ENCODE assay signal across 8 mouse cellular contexts in genomic region chr4:148287476-148288054, GRCm38 (mm10). TPM values are rescaled to one million over a fixed set of nuclear protein-coding genes. Genes with fewer than 3 reads are reported as not detected.
A peak's percentile ranks its signal among the peaks of the same experiment; 100 is the strongest.
DNase-seq lines count a peak whose midpoint lies in the region; ATAC-seq lines count a peak whose summit lies in the region.

Disp3 (minus strand) TSS chr4:148287965.

- peak within 1 kb of the TSS; percentile 60 for H3K4me3 ChIP-seq in forebrain, embryonic 12.5 days (replicated peaks)
- peak within 1 kb of the TSS; percentile 60 for H3K4me3 ChIP-seq in midbrain, embryonic 16.5 days (ENCODE audit: low read depth, low read length)

- peak within 1 kb of the TSS; percentile 71 for H3K9ac ChIP-seq in forebrain, embryonic 12.5 days
- peak within 1 kb of the TSS; percentile 74 for H3K9ac ChIP-seq in midbrain, embryonic 16.5 days (ENCODE audit: low read depth, low read length)

- H3K27ac ChIP-seq in forebrain, embryonic 12.5 days, result peak within 1 kb of the TSS; percentile 60
- H3K27ac ChIP-seq in midbrain, embryonic 16.5 days (ENCODE audit: low read length), result peak within 1 kb of the TSS; percentile 69

- H3K36me3 ChIP-seq in forebrain, embryonic 12.5 days (replicated peaks), result no peaks in the 10 kb centered on the region
- no peaks in the 10 kb centered on the region for H3K36me3 ChIP-seq in midbrain, embryonic 16.5 days (ENCODE audit: control insufficient read depth, insufficient read depth, low read length)

- peaks cover 64% of the 10 kb centered on the region for H3K4me1 ChIP-seq in forebrain, embryonic 12.5 days
- H3K4me1 ChIP-seq in midbrain, embryonic 16.5 days (ENCODE audit: control insufficient read depth, insufficient read depth, low read length), result peaks cover 44% of the 10 kb centered on the region

- H3K4me2 ChIP-seq in forebrain, embryonic 12.5 days, result peak within 1 kb of the TSS; percentile 87
- H3K4me2 ChIP-seq in midbrain, embryonic 16.5 days (ENCODE audit: low read length), result peak within 1 kb of the TSS; percentile 83

- peak; percentile 74 for ATAC-seq in forebrain, embryonic 12.5 days (ENCODE audit: low FRiP score)
- peak; percentile 72 for ATAC-seq in midbrain, embryonic 16.5 days
- ATAC-seq in inflammation-experienced regulatory T-cells, adult 6 months, result no peak

- under 1% methylated on average over 54 of the region's 54 CpGs for WGBS in forebrain, embryonic 12.5 days
- WGBS in midbrain, embryonic 16.5 days, result under 1% methylated on average over 42 of the region's 54 CpGs

- no peak for DNase-seq in layer of hippocampus, adult 18-20 months (ENCODE audit: low spot score in 2 of 2)
- DNase-seq in layer of hippocampus, adult 9-11 months, result no peak
- DNase-seq in layer of hippocampus, postnatal 25 days (ENCODE audit: extremely low spot score in 1 of 2, low spot score in 1 of 2), result no peak
- no peak for DNase-seq in right cerebral cortex, adult 18-20 months
- DNase-seq in kidney, postnatal 25 days, result no peak

- H3K9me3 ChIP-seq in forebrain, embryonic 12.5 days, result no peaks in the 10 kb centered on the region
- H3K9me3 ChIP-seq in midbrain, embryonic 16.5 days (replicated peaks; ENCODE audit: control insufficient read depth, low read length, poor library complexity, severe bottlenecking), result no peaks in the 10 kb centered on the region

- peaks cover 39% of the 10 kb centered on the region for H3K27me3 ChIP-seq in forebrain, embryonic 12.5 days
- no peaks in the 10 kb centered on the region for H3K27me3 ChIP-seq in midbrain, embryonic 16.5 days (ENCODE audit: control insufficient read depth, insufficient read depth, low read depth, low read length)

RNA-seq across cellular contexts. Expression of gene Disp3, which starts in this region (rescaled TPM):
- total RNA-seq in layer of hippocampus, adult 18-20 months (2021), result 10 to 100 TPM; 34.2 to 37.7 TPM
- 4.8 and 4.9 TPM in 2 replicates for polyA plus RNA-seq in forebrain, embryonic 12.5 days (2016; fragmentation: Nextera tagmentation; extraction: Ambion mirVana)
- total RNA-seq in layer of hippocampus, postnatal 25 days (2021), result 10 to 100 TPM; 32.4 to 33.6 TPM
- 12.4 and 12.7 TPM in 2 replicates for polyA plus RNA-seq in midbrain, embryonic 16.5 days (2015; fragmentation: Nextera tagmentation; extraction: Ambion mirVana)
- not detected for polyA plus RNA-seq in inflammation-experienced regulatory T-cells, adult 6 months (2017; shearing (Covaris generic))
